Mouse (Mus musculus): ENCODE results near the gene Sema3e.

GRCm38 (mm10) chr5:14073152-14073551, 48.1 kb downstream of the Sema3e start:
- TF ChIP-seq CTCF (IDR thresholded peaks at IDR 0.05; ENCODE audit: borderline replicate concordance, control insufficient read depth, extremely low read depth, insufficient read depth, low read length, poor library complexity), result no peak
- no peak for TF ChIP-seq POLR2A (IDR thresholded peaks at IDR 0.05; ENCODE audit: control insufficient read depth, extremely low read depth, insufficient read depth, low read length, poor library complexity)
